Mouse (Mus musculus): ENCODE results near the gene Eif2d.

Eif2d gene

GRCm38 (mm10) chr1:131153018-131153629 is at the start of gene Eif2d:
Eif2d (plus strand) TSS chr1:131153181.
- H3K4me3 ChIP-seq (replicated peaks; ENCODE audit: low read length), result peak within 1 kb of the TSS; percentile 97
- TF ChIP-seq CTCF (conservative IDR thresholded peaks at IDR 0.05; ENCODE audit: low read length), result no peak
- no peak for TF ChIP-seq NANOG (IDR thresholded peaks at IDR 0.05; ENCODE audit: borderline replicate concordance, low read length)
- no peak for TF ChIP-seq POU5F1 (IDR thresholded peaks at IDR 0.05; ENCODE audit: borderline replicate concordance, low read length)

GRCm38 (mm10) chr1:131103776-131104424 is 49.1 kb upstream of the Eif2d start:
- H3K27me3 ChIP-seq (ENCODE audit: insufficient read depth, low read length), result peaks cover 46% of the 10 kb centered on the region
- no peaks in the 10 kb centered on the region for H3K36me3 ChIP-seq (ENCODE audit: insufficient read depth, low read length)
- TF ChIP-seq POU5F1 (IDR thresholded peaks at IDR 0.05; ENCODE audit: borderline replicate concordance, low read length) (no peak), NANOG (IDR thresholded peaks at IDR 0.05; ENCODE audit: borderline replicate concordance, low read length) (no peak)
- peaks cover 8% of the 10 kb centered on the region; the same call in 1 of the 2 replicates for H3K4me1 ChIP-seq (replicated peaks; ENCODE audit: low read depth, low read length)
- H3K4me3 ChIP-seq (replicated peaks; ENCODE audit: low read length), result no peak overlapping the region
- no peaks in the 10 kb centered on the region for H3K9me3 ChIP-seq (ENCODE audit: low read length)

More at GRCm38 (mm10) chr1:131153018-131153629, at the start of gene Eif2d:
- no peaks in the 10 kb centered on the region for H3K27me3 ChIP-seq (ENCODE audit: insufficient read depth, low read length)
- H3K4me1 ChIP-seq (replicated peaks; ENCODE audit: low read depth, low read length), result peaks cover 73% of the 10 kb centered on the region
- no peaks in the 10 kb centered on the region for H3K9me3 ChIP-seq (ENCODE audit: low read length)
- H3K36me3 ChIP-seq (ENCODE audit: insufficient read depth, low read length), result peaks cover 20% of the 10 kb centered on the region

- Histone ChIP-seq H3K9me3 (ENCODE audit: low read length) (no peaks in the 10 kb centered on the region), H3K27me3 (ENCODE audit: insufficient read depth, low read length) (peaks cover 17% of the 10 kb centered on the region), H3K4me3 (replicated peaks; ENCODE audit: low read length) (no peak overlapping the region), H3K4me1 (replicated peaks; ENCODE audit: low read depth, low read length) (peaks cover 12% of the 10 kb centered on the region), H3K36me3 (ENCODE audit: insufficient read depth, low read length) (no peaks in the 10 kb centered on the region)
- TF ChIP-seq POU5F1 (IDR thresholded peaks at IDR 0.05; ENCODE audit: borderline replicate concordance, low read length), result no peak
- TF ChIP-seq CTCF (conservative IDR thresholded peaks at IDR 0.05; ENCODE audit: low read length), result no peak
Measured at GRCm38 (mm10) chr1:131107575-131108308, 45.2 kb upstream of the Eif2d start.

- no peak for TF ChIP-seq CTCF (conservative IDR thresholded peaks at IDR 0.05; ENCODE audit: low read length)
- no peak for TF ChIP-seq POU5F1 (IDR thresholded peaks at IDR 0.05; ENCODE audit: borderline replicate concordance, low read length)
- no peak for TF ChIP-seq NANOG (IDR thresholded peaks at IDR 0.05; ENCODE audit: borderline replicate concordance, low read length)
- no peaks in the 10 kb centered on the region for H3K9me3 ChIP-seq (ENCODE audit: low read length)
- no peaks in the 10 kb centered on the region for H3K36me3 ChIP-seq (ENCODE audit: insufficient read depth, low read length)
- peaks cover 12% of the 10 kb centered on the region for H3K4me1 ChIP-seq (replicated peaks; ENCODE audit: low read depth, low read length)
- H3K4me3 ChIP-seq (replicated peaks; ENCODE audit: low read length), result no peak overlapping the region
- peaks cover 25% of the 10 kb centered on the region for H3K27me3 ChIP-seq (ENCODE audit: insufficient read depth, low read length)
Measured at GRCm38 (mm10) chr1:131110525-131111106, 42.4 kb upstream of the Eif2d start.

- TF ChIP-seq POU5F1 (IDR thresholded peaks at IDR 0.05; ENCODE audit: borderline replicate concordance, low read length) (no peak), NANOG (IDR thresholded peaks at IDR 0.05; ENCODE audit: borderline replicate concordance, low read length) (no peak), CTCF (conservative IDR thresholded peaks at IDR 0.05; ENCODE audit: low read length) (peak; percentile 21; the same call in 1 of the 2 replicates)
- Histone ChIP-seq H3K27me3 (ENCODE audit: insufficient read depth, low read length) (peaks cover 35% of the 10 kb centered on the region), H3K36me3 (ENCODE audit: insufficient read depth, low read length) (no peaks in the 10 kb centered on the region), H3K9me3 (ENCODE audit: low read length) (no peaks in the 10 kb centered on the region), H3K4me1 (replicated peaks; ENCODE audit: low read depth, low read length) (peaks cover 19% of the 10 kb centered on the region), H3K4me3 (replicated peaks; ENCODE audit: low read length) (no peak overlapping the region)
Measured at GRCm38 (mm10) chr1:131112576-131112975, 40.4 kb upstream of the Eif2d start.

- no peaks in the 10 kb centered on the region for H3K9me3 ChIP-seq (ENCODE audit: low read length)
- H3K36me3 ChIP-seq (ENCODE audit: insufficient read depth, low read length), result no peaks in the 10 kb centered on the region
- H3K27me3 ChIP-seq (ENCODE audit: insufficient read depth, low read length), result peaks cover 46% of the 10 kb centered on the region
Measured at GRCm38 (mm10) chr1:131115932-131116331, 37.0 kb upstream of the Eif2d start.

GRCm38 (mm10) chr1:131116430-131117011 is 36.5 kb upstream of the Eif2d start:
- no peaks in the 10 kb centered on the region for H3K36me3 ChIP-seq (ENCODE audit: insufficient read depth, low read length)
- no peak for TF ChIP-seq NANOG (IDR thresholded peaks at IDR 0.05; ENCODE audit: borderline replicate concordance, low read length)
- H3K27me3 ChIP-seq (ENCODE audit: insufficient read depth, low read length), result peaks cover 46% of the 10 kb centered on the region
- no peaks in the 10 kb centered on the region for H3K9me3 ChIP-seq (ENCODE audit: low read length)
- H3K4me3 ChIP-seq (replicated peaks; ENCODE audit: low read length), result peak overlapping the region; percentile 57
- H3K4me1 ChIP-seq (replicated peaks; ENCODE audit: low read depth, low read length), result peaks cover 18% of the 10 kb centered on the region

More at GRCm38 (mm10) chr1:131115932-131116331, 37.0 kb upstream of the Eif2d start:
- Histone ChIP-seq H3K4me1 (replicated peaks; ENCODE audit: low read depth, low read length) (peaks cover 18% of the 10 kb centered on the region), H3K4me3 (replicated peaks; ENCODE audit: low read length) (no peak overlapping the region)
- TF ChIP-seq NANOG (IDR thresholded peaks at IDR 0.05; ENCODE audit: borderline replicate concordance, low read length) (no peak), CTCF (conservative IDR thresholded peaks at IDR 0.05; ENCODE audit: low read length) (peak; percentile 71), POU5F1 (IDR thresholded peaks at IDR 0.05; ENCODE audit: borderline replicate concordance, low read length) (no peak)

GRCm38 (mm10) chr1:131118530-131118929 is 34.5 kb upstream of the Eif2d start:
- peaks cover 41% of the 10 kb centered on the region for H3K27me3 ChIP-seq (ENCODE audit: insufficient read depth, low read length)
- TF ChIP-seq CTCF (conservative IDR thresholded peaks at IDR 0.05; ENCODE audit: low read length), result no peak
- no peak for TF ChIP-seq POU5F1 (IDR thresholded peaks at IDR 0.05; ENCODE audit: borderline replicate concordance, low read length)
- TF ChIP-seq NANOG (IDR thresholded peaks at IDR 0.05; ENCODE audit: borderline replicate concordance, low read length), result no peak
- no peaks in the 10 kb centered on the region for H3K36me3 ChIP-seq (ENCODE audit: insufficient read depth, low read length)
- H3K4me1 ChIP-seq (replicated peaks; ENCODE audit: low read depth, low read length), result peaks cover 15% of the 10 kb centered on the region
- no peak overlapping the region for H3K4me3 ChIP-seq (replicated peaks; ENCODE audit: low read length)
- H3K9me3 ChIP-seq (ENCODE audit: low read length), result no peaks in the 10 kb centered on the region

Measured in E14TG2a.4 (cell line).